Mouse (Mus musculus) retina, adult 2 months (tissue): ENCODE results near the gene Ubfd1.
"Not testable (repeated sequence)": the region's sequence is repeated elsewhere in the genome, so short reads cannot be mapped to it uniquely, and the experiment has no call there.

Experiments
- DNase-seq: peaks from one replicate; pipeline ENCODE4 v3.0.0-alpha.2; 2012; ENCODE audit warnings: low read depth, low spot score

Gene Ubfd1

GRCm38 (mm10) chr7:122087195-122087982, 20.4 kb downstream of the Ubfd1 start:
- DNase-seq = no peak

- no peak for DNase-seq
Measured at GRCm38 (mm10) chr7:122094564-122095330, 27.8 kb downstream of the Ubfd1 start.

DNA sequence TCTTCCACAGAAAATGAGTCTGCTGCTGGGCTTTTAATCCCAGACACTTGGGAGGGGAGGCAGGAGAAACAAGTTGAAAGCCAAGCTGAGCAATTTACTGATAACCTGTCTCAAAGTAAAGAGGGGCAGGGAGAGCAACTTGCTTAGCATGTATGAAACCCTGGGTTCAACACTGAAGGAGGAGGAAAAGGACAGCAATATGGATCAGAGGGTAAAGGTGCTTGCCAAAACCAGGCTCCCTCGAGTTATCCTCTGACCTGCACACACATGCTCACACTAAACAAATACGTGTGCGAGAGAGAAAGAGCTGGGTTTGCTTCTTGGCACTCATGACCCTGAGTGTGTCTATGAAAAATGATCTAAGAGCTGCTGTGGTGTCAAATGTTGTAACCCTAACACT, 31.0 kb downstream of the Ubfd1 start:
- no peak for DNase-seq

GRCm38 (mm10) chr7:122099222-122099621, 32.2 kb downstream of the Ubfd1 start:
- DNase-seq = peak; percentile 40

DNA sequence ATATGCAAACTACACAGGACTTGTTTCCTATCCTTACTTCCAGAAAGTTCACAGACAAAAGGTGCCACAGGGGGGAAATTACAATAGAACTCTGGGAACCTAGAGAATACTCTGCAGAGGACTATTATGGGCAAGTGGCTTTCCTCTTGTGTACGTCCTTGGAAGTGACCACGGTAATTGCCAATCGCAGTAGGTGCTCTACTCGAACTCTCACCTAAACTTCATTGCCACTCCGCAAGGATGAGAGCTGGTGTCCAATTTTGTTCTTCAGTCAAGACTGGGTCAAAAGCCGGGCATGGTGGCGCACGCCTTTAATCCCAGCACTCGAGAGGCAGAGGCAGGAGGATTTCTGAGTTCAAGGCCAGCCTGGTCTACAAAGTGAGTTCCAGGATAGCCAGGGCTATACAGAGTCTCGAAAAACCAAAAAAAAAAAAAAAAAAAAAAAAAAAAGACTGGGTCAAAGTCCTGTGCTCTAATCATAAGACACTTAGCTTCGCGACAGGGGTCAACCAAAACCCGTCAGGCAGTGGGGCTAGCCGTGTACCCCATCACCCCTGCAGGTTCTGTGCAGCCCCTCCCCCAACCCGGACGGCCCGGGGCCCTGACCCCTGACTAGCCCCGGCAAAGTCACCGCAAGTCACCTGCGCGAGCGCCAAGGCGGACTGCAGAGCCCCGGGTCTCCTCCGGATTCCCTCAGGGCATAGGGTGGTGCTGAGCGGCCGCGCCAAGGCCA, 34.2 kb downstream of the Ubfd1 start:
- DNase-seq = not testable (repeated sequence)

DNA sequence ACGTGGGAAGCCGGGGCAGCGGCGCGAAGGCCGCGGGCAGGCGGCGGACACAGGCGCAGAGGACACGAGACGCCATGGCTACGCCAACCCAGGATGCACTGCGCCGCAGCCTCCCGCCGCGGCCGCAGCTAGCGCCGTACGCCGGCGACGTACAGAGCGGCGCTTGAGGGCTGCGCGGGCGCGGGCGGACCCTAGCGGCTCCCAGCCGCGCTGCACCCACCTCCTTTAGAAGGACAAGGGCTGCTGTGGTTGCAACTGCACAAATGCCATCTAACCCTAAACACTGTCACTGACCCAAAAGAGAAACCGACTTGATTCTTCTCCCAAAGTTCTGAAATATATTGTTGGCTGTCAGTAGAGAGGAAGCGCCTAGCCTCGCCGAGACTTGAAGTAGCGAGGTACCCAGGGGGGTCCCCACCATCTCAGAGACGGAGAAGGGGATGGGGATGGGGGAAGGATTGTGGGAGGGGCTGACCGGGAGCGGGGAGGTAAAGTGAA, 34.8 kb downstream of the Ubfd1 start, which contains the start of gene Ndufab1:
TSS of gene Ndufab1 (minus strand) at position 140 of the 498 bp plus-strand sequence.
- DNase-seq = peak; percentile 72

DNA sequence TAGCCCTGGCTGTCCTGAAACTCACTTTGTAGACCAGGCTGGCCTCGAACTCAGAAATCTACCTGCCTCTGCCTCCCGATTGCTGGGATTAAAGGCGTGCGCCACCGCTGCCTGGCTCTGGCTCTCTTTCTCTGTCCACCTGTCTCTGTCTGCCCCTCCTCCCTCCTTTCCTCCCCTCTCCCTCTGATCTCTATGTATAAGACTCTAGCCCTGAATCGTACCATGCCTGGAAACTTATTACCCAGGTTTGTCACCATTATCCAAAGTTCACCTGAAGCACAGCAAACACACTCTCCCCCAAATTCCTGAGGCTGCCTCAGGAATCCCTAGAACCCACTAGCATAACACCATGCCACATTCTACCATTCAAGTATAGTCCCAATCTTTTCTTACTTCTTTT, 41.2 kb downstream of the Ubfd1 start:
- DNase-seq = no peak

DNA sequence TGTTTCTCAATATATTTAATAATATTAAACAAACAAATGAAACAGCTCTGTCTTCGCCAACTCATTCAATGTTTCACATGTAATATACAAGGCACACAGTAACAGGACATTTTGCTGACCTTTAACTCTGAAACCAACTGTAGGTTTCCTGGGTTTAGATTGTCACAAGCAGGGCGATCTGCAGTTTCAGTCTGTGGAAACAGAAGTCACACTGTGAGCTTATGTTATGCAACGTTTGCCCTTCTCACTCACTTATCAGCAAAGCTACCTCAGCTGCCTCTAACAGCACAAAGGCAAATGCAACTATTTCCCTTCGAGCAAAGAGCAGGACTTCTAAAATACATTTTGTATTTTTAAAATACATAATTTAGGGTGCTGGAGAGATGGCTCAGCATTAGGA, 56.5 kb downstream of the Ubfd1 start:
- DNase-seq = no peak

DNA sequence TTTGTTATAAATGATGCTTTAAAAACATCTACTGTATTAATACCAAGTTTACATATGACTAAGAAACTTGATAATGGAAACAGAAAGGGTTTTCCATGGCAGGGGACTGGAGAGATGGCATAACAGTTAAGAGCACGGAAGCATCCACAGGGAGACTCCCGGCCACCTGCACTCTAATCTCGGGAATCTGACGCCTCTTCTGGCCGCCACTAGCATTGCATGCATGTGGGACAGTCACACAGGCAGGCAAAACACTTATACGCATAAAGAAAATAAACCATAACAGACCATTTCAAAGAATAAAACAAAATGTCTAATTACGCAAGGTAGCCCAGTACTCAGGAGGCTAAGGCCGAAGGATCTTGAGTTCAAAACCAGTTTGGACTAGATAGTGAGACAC, 58.7 kb downstream of the Ubfd1 start:
- DNase-seq = no peak

DNA sequence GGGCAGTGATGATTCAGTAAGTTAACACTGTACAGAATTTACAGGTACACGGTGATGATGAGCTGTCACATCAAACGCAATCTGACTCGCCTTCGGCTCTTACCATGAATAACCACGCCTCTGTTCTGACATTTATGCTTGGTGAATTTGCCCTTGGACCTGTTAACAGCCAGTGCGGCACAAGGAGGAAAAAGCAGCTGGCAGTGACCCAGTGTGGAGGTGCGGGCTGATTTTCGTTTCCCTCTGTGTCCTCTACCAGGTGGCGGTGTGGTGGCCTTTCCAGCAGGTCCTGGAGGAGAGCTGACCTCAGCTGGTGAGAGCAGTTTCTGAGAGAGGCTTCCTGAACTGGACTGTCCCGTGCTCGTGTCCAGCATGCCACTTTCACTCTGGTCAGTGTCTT, 60.0 kb downstream of the Ubfd1 start:
- DNase-seq = no peak
